Mouse (Mus musculus) heart, embryonic 16.5 days (tissue): ENCODE measurements at regions not wholly inside any gene's neighbourhood (a gene's known extent, or its start where the extent isn't known, plus 50 kb on each side); places are given as distances from the start of the nearest gene placed in this dataset.

Experiments used
- ATAC-seq: fragments of 200-750 bp; cut with Nextera tagmentation; replicated peaks from 2 replicates; pipeline ENCODE4 v1.8.0; 2017; ENCODE audit warnings: moderate number of reproducible peaks; ENCODE audit not compliant: insufficient read depth, low FRiP score; ENCODE audit errors: extremely low read depth
- H3K27ac ChIP-seq: fragments of 300-500 bp; sonication (generic); 2 replicates; pipeline ENCODE4 v1.5.1; 2014; ENCODE audit warnings: mild to moderate bottlenecking, low read length, control low read depth, moderate library complexity
- H3K27me3 ChIP-seq: fragments of 300-500 bp; sonication (generic); 2 replicates; pipeline ENCODE4 v1.6.1; 2014; ENCODE audit warnings: low read length, mixed read lengths; ENCODE audit not compliant: control insufficient read depth, insufficient read depth
- H3K36me3 ChIP-seq: fragments of 300-500 bp; sonication (generic); 2 replicates; pipeline ENCODE4 v1.6.1; 2014; ENCODE audit not compliant: control insufficient read depth, insufficient read depth
- H3K4me1 ChIP-seq: fragments of 300-500 bp; sonication (generic); 2 replicates; pipeline ENCODE4 v1.6.1; 2014; ENCODE audit warnings: low read length, mixed read lengths; ENCODE audit not compliant: control insufficient read depth, insufficient read depth
- H3K4me2 ChIP-seq: fragments of 300-500 bp; sonication (generic); 2 replicates; pipeline ENCODE4 v1.6.1; 2014; ENCODE audit warnings: low read depth, mild to moderate bottlenecking, control low read depth, low read length
- H3K4me3 ChIP-seq: fragments of 300-500 bp; sonication (generic); 2 replicates; pipeline ENCODE4 v1.5.1; 2014; ENCODE audit warnings: mild to moderate bottlenecking, control low read depth, low read length
- H3K9ac ChIP-seq: fragments of 300-500 bp; sonication (generic); 2 replicates; pipeline ENCODE4 v1.6.1; 2014; ENCODE audit warnings: low read length, control low read depth
- H3K9me3 ChIP-seq: fragments of 300-500 bp; sonication (generic); replicated peaks from 2 replicates; pipeline ENCODE4 v1.6.1; 2016; ENCODE audit warnings: low read length; ENCODE audit not compliant: control insufficient read depth
- WGBS: fragments of 180-500 bp; shearing (Covaris S2); extraction: QIAGEN DNeasy Blood & Tissue Kit; methylation state at CpG from one replicate; pipeline ENCODE4 v1.1.7; 2014; 5-methylcytosine and 5-hydroxymethylcytosine counted together

GRCm38 (mm10) chr3:81482742-81483141, 446.5 kb downstream of the Pdgfc start:
- H3K9me3 ChIP-seq: no peaks in the 10 kb centered on the region
- H3K4me3 ChIP-seq: no peak overlapping the region
- H3K4me1 ChIP-seq: no peaks in the 10 kb centered on the region
- H3K27ac ChIP-seq: no peak overlapping the region
- H3K36me3 ChIP-seq: no peaks in the 10 kb centered on the region
- no peaks in the 10 kb centered on the region for H3K27me3 ChIP-seq
- WGBS: 66% methylated on average over 2 of the region's 2 CpGs
- no peak overlapping the region for H3K9ac ChIP-seq
- no peak for ATAC-seq
- no peak overlapping the region for H3K4me2 ChIP-seq

GRCm38 (mm10) chr3:81483363-81483762, 447.1 kb downstream of the Pdgfc start:
- Histone ChIP-seq H3K9me3 (no peaks in the 10 kb centered on the region), H3K9ac (no peak overlapping the region), H3K27me3 (no peaks in the 10 kb centered on the region), H3K27ac (no peak overlapping the region), H3K4me2 (no peak overlapping the region), H3K36me3 (no peaks in the 10 kb centered on the region), H3K4me1 (no peaks in the 10 kb centered on the region), H3K4me3 (no peak overlapping the region)
- 46% methylated on average over 2 of the region's 2 CpGs for WGBS
- ATAC-seq: no peak

- H3K9me3 ChIP-seq: no peaks in the 10 kb centered on the region
- 80% methylated on average over 1 of the region's 1 CpGs for WGBS
- no peak for ATAC-seq
These were observed 427.1 kb upstream of the Ctso start for GRCm38 (mm10) chr3:81505316-81505715.

GRCm38 (mm10) chr3:81508611-81509010, 423.8 kb upstream of the Ctso start:
- Histone ChIP-seq H3K9ac (no peak overlapping the region), H3K4me3 (no peak overlapping the region), H3K27ac (no peak overlapping the region), H3K4me2 (no peak overlapping the region), H3K9me3 (no peaks in the 10 kb centered on the region), H3K36me3 (no peaks in the 10 kb centered on the region), H3K27me3 (no peaks in the 10 kb centered on the region), H3K4me1 (no peaks in the 10 kb centered on the region)
- no peak for ATAC-seq
- WGBS: 54% methylated on average over 2 of the region's 2 CpGs

More at GRCm38 (mm10) chr3:81505316-81505715, 427.1 kb upstream of the Ctso start:
- no peak overlapping the region for H3K4me2 ChIP-seq
- no peak overlapping the region for H3K9ac ChIP-seq
- no peak overlapping the region for H3K27ac ChIP-seq
- H3K36me3 ChIP-seq: no peaks in the 10 kb centered on the region
- no peak overlapping the region for H3K4me3 ChIP-seq
- no peaks in the 10 kb centered on the region for H3K4me1 ChIP-seq
- no peaks in the 10 kb centered on the region for H3K27me3 ChIP-seq

- Histone ChIP-seq H3K27ac (no peak overlapping the region), H3K4me3 (no peak overlapping the region), H3K36me3 (no peaks in the 10 kb centered on the region), H3K9me3 (no peaks in the 10 kb centered on the region), H3K4me2 (no peak overlapping the region), H3K27me3 (no peaks in the 10 kb centered on the region), H3K4me1 (no peaks in the 10 kb centered on the region), H3K9ac (no peak overlapping the region)
- ATAC-seq: no peak
- WGBS: 83% methylated on average over 4 of the region's 4 CpGs
These were observed 410.6 kb upstream of the Ctso start for GRCm38 (mm10) chr3:81521804-81522203.

- no peak for ATAC-seq
- 75% methylated on average over 1 of the region's 1 CpGs for WGBS
- H3K27ac ChIP-seq: no peak overlapping the region
These were observed 401.5 kb upstream of the Ctso start for GRCm38 (mm10) chr3:81530872-81531271.

GRCm38 (mm10) chr3:81535448-81536205, 396.8 kb upstream of the Ctso start:
- H3K4me3 ChIP-seq: no peak overlapping the region
- WGBS: 64% methylated on average over 4 of the region's 4 CpGs
- no peak overlapping the region for H3K4me2 ChIP-seq
- H3K27me3 ChIP-seq: no peaks in the 10 kb centered on the region
- no peaks in the 10 kb centered on the region for H3K36me3 ChIP-seq
- ATAC-seq: no peak
- H3K4me1 ChIP-seq: no peaks in the 10 kb centered on the region
- no peak overlapping the region for H3K27ac ChIP-seq
- H3K9ac ChIP-seq: no peak overlapping the region
- no peaks in the 10 kb centered on the region for H3K9me3 ChIP-seq

More at GRCm38 (mm10) chr3:81530872-81531271, 401.5 kb upstream of the Ctso start:
- H3K27me3 ChIP-seq: no peaks in the 10 kb centered on the region
- H3K9ac ChIP-seq: no peak overlapping the region
- H3K4me2 ChIP-seq: no peak overlapping the region
- no peaks in the 10 kb centered on the region for H3K36me3 ChIP-seq
- no peak overlapping the region for H3K4me3 ChIP-seq
- H3K4me1 ChIP-seq: no peaks in the 10 kb centered on the region
- no peaks in the 10 kb centered on the region for H3K9me3 ChIP-seq

GRCm38 (mm10) chr3:81554773-81555172, 377.6 kb upstream of the Ctso start:
- no peak overlapping the region for H3K4me2 ChIP-seq
- no peak overlapping the region for H3K9ac ChIP-seq
- no peaks in the 10 kb centered on the region for H3K27me3 ChIP-seq
- WGBS: 70% methylated on average over 7 of the region's 7 CpGs
- no peak overlapping the region for H3K27ac ChIP-seq
- H3K36me3 ChIP-seq: no peaks in the 10 kb centered on the region
- no peak overlapping the region for H3K4me3 ChIP-seq
- H3K4me1 ChIP-seq: no peaks in the 10 kb centered on the region
- no peaks in the 10 kb centered on the region for H3K9me3 ChIP-seq
- ATAC-seq: no peak

GRCm38 (mm10) chr3:81562610-81563258, 369.7 kb upstream of the Ctso start:
- ATAC-seq: no peak
- Histone ChIP-seq H3K4me2 (no peak overlapping the region), H3K36me3 (no peaks in the 10 kb centered on the region), H3K9ac (no peak overlapping the region), H3K4me1 (no peaks in the 10 kb centered on the region), H3K4me3 (no peak overlapping the region), H3K9me3 (no peaks in the 10 kb centered on the region), H3K27ac (no peak overlapping the region), H3K27me3 (no peaks in the 10 kb centered on the region)
- WGBS: 69% methylated on average over 2 of the region's 2 CpGs
